Mouse (Mus musculus) kidney, adult 18-20 months (tissue): ENCODE results near the gene Jun.

Experiments
- DNase-seq: peaks from one replicate; pipeline ENCODE4 v3.0.0; 2021

The Jun gene

DNA sequence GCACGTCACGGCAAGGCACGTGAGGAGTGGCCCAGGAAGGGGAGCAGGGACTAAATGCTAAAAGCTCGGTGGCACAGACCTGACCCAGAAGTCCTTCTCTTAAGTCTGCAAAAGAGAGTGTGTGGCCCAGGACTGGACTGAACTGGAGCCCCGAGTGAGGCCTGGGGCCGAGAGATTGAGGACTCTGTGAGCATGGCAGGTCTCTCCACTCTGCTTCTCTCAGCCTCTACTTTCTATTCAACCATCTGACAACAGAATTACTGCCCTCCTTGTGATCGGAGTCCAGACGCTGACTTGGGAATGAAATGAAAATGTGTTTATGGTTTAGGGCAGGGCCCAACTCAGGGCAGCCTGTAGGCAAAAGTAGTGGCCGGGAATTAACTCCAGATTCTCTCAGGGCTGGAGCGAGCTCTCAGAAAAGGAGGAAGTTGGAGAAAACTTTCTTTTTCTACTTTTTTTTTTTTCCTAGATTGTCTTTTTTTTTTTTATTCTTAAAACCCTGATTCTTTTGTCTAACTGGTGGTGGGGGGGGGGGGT lies 21.3 kb upstream of the Jun start:
- DNase-seq = no peak

- no peak for DNase-seq
These were observed 18.4 kb upstream of the Jun start for GRCm38 (mm10) chr4:95070407-95070806.

- DNase-seq = peak; percentile 25
These were observed 16.3 kb upstream of the Jun start for GRCm38 (mm10) chr4:95068045-95068948.

DNA sequence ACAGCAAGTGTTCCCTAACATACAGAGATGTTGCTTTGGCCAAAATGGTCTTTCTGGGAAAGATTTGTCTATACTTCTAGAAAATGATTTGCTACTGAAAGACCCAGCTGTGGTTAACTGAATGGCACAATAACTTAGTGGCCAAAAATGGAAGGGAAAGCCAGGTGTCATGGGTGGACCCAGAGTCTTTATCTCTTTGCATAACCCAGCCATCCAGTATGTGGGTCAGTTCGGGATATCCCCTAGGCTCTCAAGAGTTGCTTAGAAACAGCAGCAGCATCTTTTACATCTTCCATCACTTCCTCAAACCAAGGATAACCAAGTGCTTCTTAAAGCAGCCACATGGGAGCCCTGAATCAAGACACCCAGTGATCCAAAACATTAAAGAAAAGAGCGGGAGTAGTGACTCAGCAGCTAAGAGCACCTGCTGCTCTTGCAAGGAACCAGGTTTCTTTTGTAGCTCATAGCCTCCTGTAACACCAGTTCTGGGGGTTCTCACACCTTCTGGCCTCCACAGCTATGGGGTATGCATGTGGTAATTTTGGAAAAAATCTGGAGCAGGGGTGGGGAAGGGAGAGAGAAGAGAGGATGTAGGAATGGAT lies 11.7 kb upstream of the Jun start:
- no peak for DNase-seq

GRCm38 (mm10) chr4:95062873-95063272 lies 10.9 kb upstream of the Jun start:
- DNase-seq = peak; percentile 67

DNA sequence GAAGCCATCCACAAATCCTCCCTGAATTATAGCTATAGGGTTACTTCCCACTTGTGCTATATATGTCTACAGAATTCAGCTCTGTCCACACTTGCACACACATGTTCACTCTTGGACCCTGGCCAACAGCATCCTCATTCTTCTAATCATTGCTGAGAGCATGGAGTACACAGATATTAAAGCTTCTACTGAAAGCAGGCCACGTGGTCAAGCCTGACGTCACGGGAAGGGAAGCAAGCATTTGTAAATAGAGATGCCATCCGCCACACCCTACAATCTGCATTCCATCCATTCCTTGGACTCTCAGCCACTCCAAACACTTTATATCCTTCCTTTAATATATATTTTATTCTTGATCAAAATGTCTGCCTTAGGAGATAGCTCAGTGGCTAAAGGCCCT lies 5.2 kb upstream of the Jun start:
- no peak for DNase-seq

DNA sequence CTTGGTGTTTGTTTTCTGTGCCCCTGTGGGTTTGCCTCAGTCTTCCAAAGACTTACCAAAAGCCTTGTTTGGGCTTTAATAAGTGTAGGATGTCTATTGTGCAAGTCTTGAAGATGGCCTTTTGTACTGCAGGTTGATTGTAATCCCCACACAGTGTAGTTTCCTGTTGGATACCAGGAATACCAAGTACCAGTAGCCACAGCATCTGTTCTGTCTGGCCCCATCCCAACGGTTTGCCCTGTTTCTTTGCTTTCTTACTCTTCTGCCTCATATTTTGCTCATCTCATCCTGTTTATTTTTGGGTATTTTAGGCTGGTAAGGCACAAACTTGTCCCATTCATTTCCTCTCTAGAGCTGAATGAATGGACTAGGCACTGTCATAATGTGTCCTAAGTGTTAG lies 3.3 kb upstream of the Jun start:
- no peak for DNase-seq

DNA sequence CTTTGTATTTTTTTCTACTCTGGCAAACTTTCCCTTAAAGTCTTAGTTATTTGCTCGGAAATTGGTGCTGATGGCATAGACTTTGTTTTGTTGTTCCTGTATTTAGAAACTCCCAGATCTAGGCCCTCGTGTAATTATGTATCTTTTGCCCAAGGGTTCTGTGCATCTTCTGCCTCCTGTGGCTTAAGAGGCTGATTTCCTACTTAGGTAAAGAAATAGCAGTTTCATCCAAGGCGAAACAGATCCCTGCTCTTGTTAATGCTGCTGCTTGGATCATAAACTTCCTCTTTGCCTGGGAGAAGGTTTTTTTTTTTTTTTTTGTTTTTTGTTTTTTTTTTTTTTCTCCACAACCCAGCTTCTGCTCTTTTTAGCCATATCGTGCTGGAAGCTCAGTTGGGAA lies 2.3 kb upstream of the Jun start:
- no peak for DNase-seq

DNA sequence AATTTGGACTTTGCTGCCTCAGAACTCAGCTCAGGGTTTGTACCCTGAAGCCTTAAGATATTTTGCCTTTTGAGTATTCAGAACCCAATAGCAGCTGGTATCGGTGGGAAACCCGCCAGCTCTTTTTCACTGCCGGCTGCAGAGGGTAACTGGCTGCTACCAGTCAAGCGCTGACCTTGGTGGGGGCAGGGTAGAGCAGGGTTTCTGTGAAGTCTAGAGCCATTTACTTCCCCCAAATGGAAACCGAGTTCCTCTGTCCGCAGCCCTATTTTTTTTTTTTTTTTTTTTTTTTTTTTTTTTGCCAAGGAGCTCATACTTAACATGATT lies 1.7 kb upstream of the Jun start:
- peak; percentile 87 for DNase-seq

- DNase-seq = peak; percentile 95
These were observed 1.2 kb upstream of the Jun start for GRCm38 (mm10) chr4:95053041-95053790.

GRCm38 (mm10) chr4:95051311-95051871 lies 631 bp downstream of the Jun start:
- DNase-seq = no peak

DNA sequence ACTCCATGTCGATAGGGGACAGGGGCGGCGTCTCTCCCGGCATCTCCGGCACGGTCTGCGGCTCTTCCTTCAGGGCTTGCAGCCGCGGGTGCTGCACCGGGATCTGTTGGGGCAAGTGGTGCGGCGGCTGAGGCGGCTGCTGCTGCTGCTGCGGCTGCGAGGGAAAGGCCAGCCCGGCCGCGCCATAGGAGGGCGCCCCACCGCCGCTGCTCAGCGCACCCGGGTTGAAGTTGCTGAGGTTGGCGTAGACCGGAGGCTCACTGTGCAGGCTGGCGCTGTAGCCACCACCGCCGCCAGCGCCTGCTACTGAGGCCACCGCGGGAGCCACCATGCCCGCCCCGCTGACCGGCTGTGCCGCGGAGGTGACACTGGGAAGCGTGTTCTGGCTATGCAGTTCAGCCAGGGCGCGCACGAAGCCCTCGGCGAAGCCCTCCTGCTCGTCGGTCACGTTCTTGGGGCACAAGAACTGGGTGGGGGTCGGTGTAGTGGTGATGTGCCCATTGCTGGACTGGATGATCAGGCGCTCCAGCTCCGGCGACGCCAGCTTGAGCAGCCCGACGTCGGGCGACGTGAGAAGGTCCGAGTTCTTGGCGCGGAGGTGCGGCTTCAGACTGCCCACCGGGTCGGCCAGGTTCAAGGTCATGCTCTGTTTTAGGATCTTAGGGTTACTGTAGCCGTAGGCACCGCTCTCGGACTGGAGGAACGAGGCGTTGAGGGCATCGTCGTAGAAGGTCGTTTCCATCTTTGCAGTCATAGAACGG lies 1.3 kb downstream of the Jun start:
- DNase-seq = peak; percentile 88

- DNase-seq = peak; percentile 88
These were observed 2.0 kb downstream of the Jun start for GRCm38 (mm10) chr4:95049884-95050517.

GRCm38 (mm10) chr4:95049153-95049552 lies 2.9 kb downstream of the Jun start:
- no peak for DNase-seq

DNA sequence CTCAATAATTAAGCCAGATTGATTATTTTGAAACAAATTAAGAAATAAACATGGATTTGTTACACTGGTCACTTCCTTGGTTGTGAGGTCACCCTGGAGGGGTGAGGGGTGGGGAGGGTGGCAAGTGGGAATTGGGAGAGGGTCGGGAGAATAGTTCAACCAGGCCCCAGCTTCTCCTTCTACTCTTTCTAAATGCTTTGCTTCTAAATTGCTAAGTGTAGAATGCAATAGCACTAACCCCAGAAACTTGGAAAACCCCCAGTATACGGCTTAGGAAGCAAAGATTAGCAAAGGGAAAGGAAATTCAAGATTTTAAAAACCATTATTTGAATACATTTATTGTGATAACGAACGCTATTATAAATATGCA lies 3.3 kb downstream of the Jun start:
- no peak for DNase-seq

DNA sequence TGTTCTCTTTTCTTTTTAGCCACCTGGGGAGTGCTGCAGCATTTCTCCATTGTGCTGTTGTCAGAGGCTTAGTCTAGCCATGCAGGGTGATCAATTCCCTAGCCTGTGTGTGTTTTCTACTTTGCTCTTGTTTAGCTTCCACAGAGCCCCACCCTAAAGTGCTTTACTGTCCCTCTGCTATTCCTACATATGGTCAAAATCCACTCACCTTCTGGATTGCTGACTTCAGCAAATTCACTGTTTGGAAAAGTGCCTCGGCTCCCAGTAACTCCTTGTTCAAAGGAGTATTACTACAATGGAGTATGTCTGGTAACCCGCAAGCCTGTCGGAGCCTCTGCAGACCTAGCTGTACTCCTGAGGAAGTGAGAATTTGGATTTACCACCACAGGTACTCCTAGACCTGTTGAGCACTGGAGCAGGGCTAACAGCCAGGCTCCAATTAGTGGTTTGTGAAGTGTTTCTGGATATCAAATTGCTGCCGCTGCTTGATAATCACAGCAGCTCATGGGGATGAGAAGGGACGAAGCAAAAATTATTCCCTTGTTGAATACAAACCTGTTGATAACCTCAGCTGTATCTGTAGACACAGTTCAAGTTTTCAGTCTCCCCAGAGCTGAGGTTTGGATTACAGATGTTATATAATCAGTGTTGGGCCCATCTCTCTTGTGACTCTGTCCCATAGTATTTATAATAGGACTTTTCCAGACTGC lies 3.8 kb downstream of the Jun start:
- DNase-seq = no peak

DNA sequence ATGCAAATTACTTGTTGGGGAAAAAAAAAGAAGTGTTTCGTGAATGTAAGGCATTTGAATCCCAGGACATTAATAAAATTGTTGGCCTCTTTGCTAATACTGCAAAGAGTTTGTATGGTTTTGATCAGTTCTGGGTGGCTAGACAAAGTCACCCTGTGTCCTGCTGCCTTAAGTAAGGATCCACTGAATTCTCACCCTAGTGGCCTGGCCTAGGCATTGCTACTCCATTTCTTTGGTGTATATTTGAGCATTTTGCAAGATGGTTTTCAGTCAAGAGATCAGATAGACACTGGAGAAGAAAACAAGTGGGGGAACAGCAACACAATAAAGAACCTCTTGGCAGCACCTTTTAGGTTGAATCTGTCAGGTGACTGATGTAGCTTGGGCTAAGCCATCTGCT lies 6.9 kb downstream of the Jun start:
- DNase-seq = no peak

DNA sequence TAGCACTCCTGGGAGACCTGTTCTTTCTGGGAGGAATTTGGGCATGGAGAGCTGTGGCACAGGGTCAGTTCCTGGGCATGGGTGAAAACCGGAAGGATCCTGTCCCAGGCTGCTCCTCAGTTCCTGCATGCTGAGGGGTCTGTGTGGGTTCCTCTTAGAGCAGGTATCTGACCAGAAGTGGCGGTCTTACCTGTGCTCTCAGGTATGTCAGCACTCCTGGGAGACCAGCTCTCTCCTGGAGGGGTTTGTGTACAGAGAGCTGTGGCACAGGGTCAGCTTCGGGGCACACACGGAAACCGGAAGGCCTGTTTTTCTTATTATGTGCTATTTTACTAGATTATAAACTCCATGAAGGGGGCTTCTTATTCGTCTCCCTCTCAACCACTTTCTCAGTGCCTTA lies 7.3 kb downstream of the Jun start:
- no peak for DNase-seq

- no peak for DNase-seq
These were observed 14.0 kb downstream of the Jun start for GRCm38 (mm10) chr4:95038024-95038423.

GRCm38 (mm10) chr4:95031158-95031557 lies 20.9 kb downstream of the Jun start:
- no peak for DNase-seq

- no peak for DNase-seq
These were observed 26.0 kb downstream of the Jun start for GRCm38 (mm10) chr4:95025847-95026600.
